Mouse (Mus musculus) lung, embryonic 16.5 days (tissue): ENCODE results near the gene Olfr770. TPM values are rescaled to one million over a fixed set of nuclear protein-coding genes. Genes with fewer than 3 reads are reported as not detected.
"Not testable (repeated sequence)": the region's sequence is repeated elsewhere in the genome, so short reads cannot be mapped to it uniquely, and the experiment has no call there.

ENCODE experiments used
- ATAC-seq: fragments of 200-750 bp; cut with Nextera tagmentation; 2 replicates; pipeline ENCODE4 v1.8.0; 2017; ENCODE audit warnings: low read depth, mild to moderate bottlenecking, moderate library complexity
- H3K27ac ChIP-seq: fragments of 300-500 bp; sonication (generic); 2 replicates; pipeline ENCODE4 v1.5.1; 2014; ENCODE audit warnings: mild to moderate bottlenecking, control low read depth, low read length
- H3K27me3 ChIP-seq: fragments of 300-500 bp; sonication (generic); 2 replicates; pipeline ENCODE4 v1.6.1; 2014; ENCODE audit warnings: low read depth, low read length, mixed read lengths; ENCODE audit not compliant: control insufficient read depth, insufficient read depth
- H3K36me3 ChIP-seq: fragments of 300-500 bp; sonication (generic); 2 replicates; pipeline ENCODE4 v1.6.1; 2014; ENCODE audit warnings: low read length; ENCODE audit not compliant: control insufficient read depth, insufficient read depth
- H3K4me1 ChIP-seq: fragments of 300-500 bp; sonication (generic); replicated peaks from 2 replicates; pipeline ENCODE4 v1.6.1; 2014; ENCODE audit warnings: low read length, mixed read lengths; ENCODE audit not compliant: control insufficient read depth, insufficient read depth
- H3K4me2 ChIP-seq: fragments of 300-500 bp; sonication (generic); 2 replicates; pipeline ENCODE4 v1.6.1; 2014; ENCODE audit warnings: low read depth, low read length, control low read depth
- H3K4me3 ChIP-seq: fragments of 300-500 bp; sonication (generic); 2 replicates; pipeline ENCODE4 v1.5.1; 2014; ENCODE audit warnings: mild to moderate bottlenecking, low read length, control low read depth
- H3K9ac ChIP-seq: fragments of 300-500 bp; sonication (generic); 2 replicates; pipeline ENCODE4 v1.6.1; 2014; ENCODE audit warnings: low read length, control low read depth
- H3K9me3 ChIP-seq: fragments of 300-500 bp; sonication (generic); 2 replicates; pipeline ENCODE4 v1.6.1; 2016; ENCODE audit warnings: low read length; ENCODE audit not compliant: control insufficient read depth
- WGBS: fragments of 180-500 bp; shearing (Covaris S2); extraction: QIAGEN DNeasy Blood & Tissue Kit; methylation state at CpG from one replicate; pipeline ENCODE4 v1.1.7; 2014; 5-methylcytosine and 5-hydroxymethylcytosine counted together
- polyA plus RNA-seq: library from polyadenylated mRNA; unstranded; fragments of >200 nt; fragmentation: Nextera tagmentation; extraction: Ambion mirVana; gene quantifications from 2 replicates; pipeline ENCODE4 v1.2.1, GENCODE M21; 2015

Gene Olfr770
- polyA plus RNA-seq: not detected in 2 replicates

- Histone ChIP-seq H3K27ac (no peak within 1 kb of the TSS), H3K4me1 (no peaks in the 10 kb centered on the region), H3K9ac (no peak within 1 kb of the TSS), H3K27me3 (no peaks in the 10 kb centered on the region), H3K36me3 (no peaks in the 10 kb centered on the region), H3K9me3 (no peaks in the 10 kb centered on the region), H3K4me2 (no peak within 1 kb of the TSS), H3K4me3 (no peak within 1 kb of the TSS)
- WGBS: 71% methylated on average over 2 of the region's 2 CpGs
- ATAC-seq: no peak
Measured at GRCm38 (mm10) chr10:129138898-129139297, at the start of gene Olfr770. TSS of gene Olfr770 (minus strand) at chr10:129138998.

GRCm38 (mm10) chr10:129187319-129187718, 48.5 kb upstream of the Olfr770 start, which contains the start of gene Olfr773:
TSS of gene Olfr773 (minus strand) at chr10:129187419.
- H3K4me1 ChIP-seq, H3K4me3 ChIP-seq, H3K4me2 ChIP-seq, H3K9me3 ChIP-seq, H3K36me3 ChIP-seq, ATAC-seq, H3K27me3 ChIP-seq, H3K27ac ChIP-seq, H3K9ac ChIP-seq: not testable (repeated sequence)

DNA sequence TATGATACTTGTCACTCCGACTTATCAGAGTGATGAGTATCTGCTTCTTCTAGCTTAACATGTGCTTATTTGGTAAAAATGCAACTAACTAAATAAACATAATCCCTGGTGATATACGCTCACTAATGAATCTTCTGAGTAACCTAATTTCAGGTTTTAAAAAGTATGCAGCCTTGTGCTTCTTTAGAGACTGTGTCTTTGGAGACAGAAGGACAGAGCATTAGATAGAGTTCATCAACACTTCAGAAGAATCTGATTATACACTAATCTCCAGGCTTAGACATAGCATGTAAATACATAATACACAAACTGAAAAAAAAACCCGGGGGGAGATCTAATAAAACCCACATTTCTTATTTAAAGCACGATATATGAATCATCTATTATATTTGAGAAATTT, 39.0 kb upstream of the Olfr770 start, which contains the start of gene Olfr772:
Olfr772 (minus strand) TSS at position 101 of the 400 bp plus-strand sequence.
- H3K4me2 ChIP-seq, H3K36me3 ChIP-seq, H3K4me1 ChIP-seq, ATAC-seq, H3K27me3 ChIP-seq, H3K4me3 ChIP-seq, H3K9ac ChIP-seq, H3K9me3 ChIP-seq, H3K27ac ChIP-seq: not testable (repeated sequence)
- 72% methylated on average over 3 of the region's 4 CpGs for WGBS

DNA sequence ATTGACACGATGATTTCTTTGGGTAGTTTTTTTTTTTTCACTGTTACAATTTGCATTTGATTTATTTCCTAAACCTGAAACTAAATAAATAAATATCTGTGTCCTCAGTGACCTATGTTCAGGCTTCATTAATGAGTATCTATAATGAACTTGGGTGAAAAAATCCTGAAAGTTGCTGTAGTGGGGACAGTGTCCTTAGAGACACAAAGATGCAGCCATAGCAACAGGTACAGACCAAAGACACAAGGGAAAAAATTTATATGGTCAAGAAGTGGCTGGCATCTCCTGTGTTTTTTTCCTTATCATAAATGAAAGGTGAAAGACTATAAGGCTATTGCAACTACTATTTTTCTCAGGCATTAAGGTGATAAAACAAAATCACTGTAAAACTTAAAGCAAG, 25.9 kb upstream of the Olfr770 start, which contains the start of gene Olfr771:
Olfr771 (minus strand) TSS at position 101 of the 400 bp plus-strand sequence.
- Histone ChIP-seq H3K9me3 (no peaks in the 10 kb centered on the region), H3K4me2 (no peak within 1 kb of the TSS), H3K27ac (no peak within 1 kb of the TSS), H3K9ac (no peak within 1 kb of the TSS), H3K36me3 (no peaks in the 10 kb centered on the region), H3K4me3 (no peak within 1 kb of the TSS), H3K4me1 (no peaks in the 10 kb centered on the region), H3K27me3 (no peaks in the 10 kb centered on the region)
- 61% methylated on average over 1 of the region's 1 CpGs for WGBS
- ATAC-seq: no peak

DNA sequence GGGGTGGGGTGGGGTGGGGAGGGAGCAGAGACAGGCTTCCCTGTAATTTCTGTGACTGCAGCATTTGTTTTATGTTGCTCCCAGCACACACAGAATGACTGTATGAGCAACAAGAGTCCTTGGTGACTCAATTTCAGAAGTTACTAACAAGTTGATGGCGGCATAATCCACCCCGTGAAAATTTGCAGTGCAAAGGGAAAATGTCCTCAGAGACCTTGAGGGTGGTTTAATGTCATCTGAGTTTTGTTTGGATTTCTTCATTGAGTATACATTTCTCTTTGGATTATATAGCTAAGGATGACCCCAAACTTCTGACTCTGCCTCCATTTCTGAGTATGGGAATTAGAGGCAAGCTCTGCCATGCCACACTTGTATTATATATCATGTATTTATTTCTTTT, 21.0 kb downstream of the Olfr770 start, which contains the start of gene Olfr769:
Olfr769 (minus strand) TSS at position 101 of the 400 bp plus-strand sequence.
- WGBS: 74% methylated on average over 2 of the region's 2 CpGs
- ATAC-seq: no peak
- Histone ChIP-seq H3K27me3 (no peaks in the 10 kb centered on the region), H3K27ac (no peak within 1 kb of the TSS), H3K4me2 (no peak within 1 kb of the TSS), H3K4me3 (no peak within 1 kb of the TSS), H3K4me1 (no peaks in the 10 kb centered on the region), H3K9ac (no peak within 1 kb of the TSS), H3K9me3 (no peaks in the 10 kb centered on the region), H3K36me3 (no peaks in the 10 kb centered on the region)

- no peak overlapping the region for H3K9ac ChIP-seq
- WGBS: 80% methylated on average over 3 of the region's 3 CpGs
Measured at GRCm38 (mm10) chr10:129115146-129115545, 23.7 kb downstream of the Olfr770 start.

DNA sequence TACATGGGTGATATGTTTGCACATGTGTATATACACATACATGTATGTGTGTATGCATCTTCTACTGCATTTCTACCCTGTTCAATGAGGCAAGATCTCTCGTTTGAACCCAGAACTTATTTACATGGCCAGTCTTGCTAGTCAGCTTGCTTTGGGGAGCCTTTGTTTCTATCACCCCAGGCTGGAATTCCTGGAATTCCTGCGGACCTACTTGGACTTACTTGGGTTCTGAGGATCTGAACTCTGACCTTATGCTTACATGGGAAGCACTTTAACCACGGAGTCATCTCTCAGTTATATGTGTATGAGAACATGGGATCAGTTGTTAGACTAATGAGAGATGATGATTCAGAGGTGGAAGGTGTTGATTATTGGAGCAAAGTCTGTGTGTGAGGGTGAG, 37.6 kb downstream of the Olfr770 start:
- Histone ChIP-seq H3K4me3 (no peak overlapping the region), H3K9ac (no peak overlapping the region), H3K4me2 (no peak overlapping the region), H3K27ac (no peak overlapping the region), H3K36me3 (no peaks in the 10 kb centered on the region), H3K9me3 (no peaks in the 10 kb centered on the region), H3K27me3 (no peaks in the 10 kb centered on the region), H3K4me1 (no peaks in the 10 kb centered on the region)
- ATAC-seq: no peak
- 27% methylated on average over 3 of the region's 3 CpGs for WGBS

More at GRCm38 (mm10) chr10:129115146-129115545, 23.7 kb downstream of the Olfr770 start:
- ATAC-seq: no peak
- Histone ChIP-seq H3K27me3 (no peaks in the 10 kb centered on the region), H3K27ac (no peak overlapping the region), H3K36me3 (no peaks in the 10 kb centered on the region), H3K4me2 (no peak overlapping the region), H3K9me3 (no peaks in the 10 kb centered on the region), H3K4me3 (no peak overlapping the region), H3K4me1 (no peaks in the 10 kb centered on the region)

- H3K27me3 ChIP-seq: no peaks in the 10 kb centered on the region
- H3K4me1 ChIP-seq: no peaks in the 10 kb centered on the region
- H3K4me3 ChIP-seq: no peak within 1 kb of the TSS
- 61% methylated on average over 1 of the region's 1 CpGs for WGBS
- ATAC-seq: no peak
- H3K36me3 ChIP-seq: no peaks in the 10 kb centered on the region
- no peaks in the 10 kb centered on the region for H3K9me3 ChIP-seq
- no peak within 1 kb of the TSS for H3K9ac ChIP-seq
- no peak within 1 kb of the TSS for H3K27ac ChIP-seq
- no peak within 1 kb of the TSS for H3K4me2 ChIP-seq
Measured at GRCm38 (mm10) chr10:129099275-129099674, 39.5 kb downstream of the Olfr770 start, which contains the start of gene Olfr768. TSS of gene Olfr768 (minus strand) at chr10:129099375.

DNA sequence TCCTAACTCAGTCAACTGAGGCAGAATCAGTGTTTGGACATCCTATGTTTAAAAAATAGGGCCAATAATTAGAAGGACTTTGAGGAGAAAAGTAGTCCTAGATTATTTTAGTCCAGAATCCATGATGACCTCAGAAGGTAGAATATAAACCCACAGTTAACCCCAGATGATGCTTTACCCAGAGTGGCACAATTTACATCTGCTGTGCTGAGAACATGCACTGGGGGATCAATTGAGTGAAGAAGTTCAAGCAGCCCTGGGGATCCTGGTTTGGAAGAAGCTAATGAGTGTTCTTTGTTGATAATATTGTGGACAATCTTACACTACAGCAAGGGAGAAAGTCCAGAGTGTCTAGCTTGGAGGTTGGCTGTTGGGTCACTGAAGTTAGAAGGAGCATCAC, 56.0 kb downstream of the Olfr770 start, which contains the start of gene Olfr767:
Olfr767 (minus strand) TSS at position 101 of the 400 bp plus-strand sequence.
- ATAC-seq, H3K4me1 ChIP-seq, H3K4me3 ChIP-seq, H3K36me3 ChIP-seq, H3K4me2 ChIP-seq, H3K9me3 ChIP-seq, H3K9ac ChIP-seq, H3K27ac ChIP-seq, H3K27me3 ChIP-seq: not testable (repeated sequence)
